In genomic region chr4:133005233-133005632, GRCm38 (mm10) we compare ENCODE assay signal across 8 mouse cellular contexts. TPM values are rescaled to one million over a fixed set of nuclear protein-coding genes. Genes with fewer than 3 reads are reported as not detected.
DNase-seq lines count a peak whose midpoint lies in the region; ATAC-seq lines count a peak whose summit lies in the region.

No protein-coding gene starts in this region.

- H3K9ac ChIP-seq in neural tube, embryonic 15.5 days (replicated peaks): no peak overlapping the region

- peaks cover 12% of the 10 kb centered on the region; the same call in 1 of the 2 replicates for H3K27me3 ChIP-seq in neural tube, embryonic 15.5 days (replicated peaks)
- H3K27me3 ChIP-seq in limb, embryonic 10.5 days (ENCODE audit: low read depth, poor library complexity, severe bottlenecking): no peaks in the 10 kb centered on the region

- peak; percentile 81 for DNase-seq in neural tube, embryonic 10.5 days (ENCODE audit: extremely low spot score, low spot score)
- peak; percentile 68 for DNase-seq in adrenal gland, adult 8-10 months
- peak; percentile 87 for DNase-seq in embryo, embryonic 9.5 days (ENCODE audit: extremely low spot score)
- DNase-seq in limb, embryonic 10.5 days (ENCODE audit: low spot score): peak; percentile 76
- peak; percentile 65 to 71 for DNase-seq in natural killer cell, adult 2 months (ENCODE audit: low spot score in 2 of 2)
- DNase-seq in thymus, postnatal 10 days (ENCODE audit: low spot score in 2 of 2): peak; percentile 74 to 89

- no peak overlapping the region for H3K4me3 ChIP-seq in neural tube, embryonic 15.5 days (replicated peaks)
- H3K4me3 ChIP-seq in limb, embryonic 10.5 days: no peak overlapping the region

- no peak for ATAC-seq in neural tube, embryonic 15.5 days (ENCODE audit: low FRiP score)
- ATAC-seq in hematopoietic stem cell, adult 5-6 weeks (replicated peaks in 1 of 2; ENCODE audit: insufficient read depth in 1 of 2, low FRiP score in 2 of 2, low TSS enrichment in 1 of 2, low read depth in 1 of 2, poor library complexity in 2 of 2, severe bottlenecking in 2 of 2): peak; percentile 65 to 74; a peak in 3 of 4 replicates

- H3K36me3 ChIP-seq in neural tube, embryonic 15.5 days: no peaks in the 10 kb centered on the region
- no peaks in the 10 kb centered on the region for H3K36me3 ChIP-seq in limb, embryonic 10.5 days

- peaks cover 14% of the 10 kb centered on the region for H3K4me1 ChIP-seq in neural tube, embryonic 15.5 days
- H3K4me1 ChIP-seq in limb, embryonic 10.5 days: peaks cover 59% of the 10 kb centered on the region

- no peak overlapping the region for H3K4me2 ChIP-seq in neural tube, embryonic 15.5 days

- 4% methylated on average over 3 of the region's 3 CpGs for WGBS in neural tube, embryonic 15.5 days
- 10% methylated on average over 3 of the region's 3 CpGs for WGBS in limb, embryonic 10.5 days

- H3K27ac ChIP-seq in neural tube, embryonic 15.5 days (replicated peaks): no peak overlapping the region
- H3K27ac ChIP-seq in limb, embryonic 10.5 days: no peak overlapping the region

- no peaks in the 10 kb centered on the region for H3K9me3 ChIP-seq in neural tube, embryonic 15.5 days (replicated peaks)
- no peaks in the 10 kb centered on the region for H3K9me3 ChIP-seq in limb, embryonic 10.5 days (replicated peaks)

RNA-seq across cellular contexts. Expression of gene Ahdc1, which starts 5.8 kb away (rescaled TPM):
- polyA plus RNA-seq in neural tube, embryonic 15.5 days (2015; fragmentation: Nextera tagmentation; extraction: Ambion mirVana): 11.0 TPM in 2 replicates
- 100 to 1,000 TPM in 1 of 4 experiments, 10 to 100 TPM in 3; 72.0 to 109 (median 82.9) TPM for total RNA-seq in adrenal gland, adult 8-10 months (2022)
- 7.2 and 9.8 TPM in 2 replicates for total RNA-seq in hematopoietic stem cell, adult 5-6 weeks (2017)
- polyA plus RNA-seq in limb, embryonic 10.5 days (2016; fragmentation: Nextera tagmentation; extraction: Ambion mirVana): 13.0 and 13.8 TPM in 2 replicates

RNA-seq across cellular contexts. Expression of gene Fgr, which starts 31.3 kb away (rescaled TPM):
- polyA plus RNA-seq in neural tube, embryonic 15.5 days (2015; fragmentation: Nextera tagmentation; extraction: Ambion mirVana): 0.23 and 0.91 TPM in 2 replicates
- total RNA-seq in adrenal gland, adult 8-10 months (2022): under 1 TPM; 0.42 to 0.92 (median 0.64) TPM
- total RNA-seq in hematopoietic stem cell, adult 5-6 weeks (2017): 5.2 and 8.8 TPM in 2 replicates
- 0.19 and 0.33 TPM in 2 replicates for polyA plus RNA-seq in limb, embryonic 10.5 days (2016; fragmentation: Nextera tagmentation; extraction: Ambion mirVana)
